Mouse (Mus musculus): ENCODE data around the gene Adssl1. TPM values are rescaled to one million over a fixed set of nuclear protein-coding genes. Genes with fewer than 3 reads are reported as not detected.

Gene Adssl1
- polyA plus RNA-seq (2015; fragmentation: Nextera tagmentation; extraction: Ambion mirVana) = 29.9 and 43.0 TPM in 2 replicates

DNA sequence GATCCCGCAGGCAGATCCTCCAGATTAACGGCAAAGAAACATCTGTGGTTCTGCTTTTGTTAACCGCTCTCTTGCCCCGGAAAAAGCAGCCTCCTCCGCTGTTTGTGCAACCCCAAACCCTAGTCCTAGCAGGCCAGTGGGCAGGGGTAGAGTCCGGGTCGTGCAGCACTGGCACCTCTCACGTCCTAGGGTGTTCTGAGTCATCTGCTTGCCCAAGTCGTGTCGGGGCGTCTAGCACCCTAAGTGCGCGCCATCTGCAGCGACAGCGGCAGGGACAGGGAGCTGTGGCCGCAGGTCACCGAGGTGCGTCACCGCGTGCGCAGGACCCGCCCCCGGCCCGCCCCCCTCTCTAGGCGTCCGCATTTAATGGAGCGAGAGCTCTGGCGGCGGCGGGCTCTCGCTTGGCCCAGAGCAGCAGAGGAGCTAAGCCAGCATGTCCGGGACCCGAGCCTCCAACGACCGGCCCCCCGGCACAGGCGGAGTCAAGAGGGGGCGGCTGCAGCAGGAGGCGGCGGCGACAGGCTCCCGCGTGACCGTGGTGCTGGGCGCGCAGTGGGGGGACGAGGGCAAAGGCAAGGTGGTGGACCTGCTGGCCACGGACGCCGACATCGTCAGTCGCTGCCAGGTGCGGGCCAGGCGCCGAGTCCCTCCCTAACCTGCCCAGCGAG, at the start of gene Adssl1:
Gene Adssl1 (plus strand): TSS at position 360 of the 668 bp plus-strand sequence.
- Histone ChIP-seq H3K27me3 (replicated peaks; ENCODE audit: insufficient read depth, low read length) (peaks cover 4% of the 10 kb centered on the region; the same call in 1 of the 2 replicates), H3K4me3 (ENCODE audit: low read depth, low read length) (peak within 1 kb of the TSS; percentile 45), H3K9me3 (ENCODE audit: low read length) (no peaks in the 10 kb centered on the region), H3K9ac (replicated peaks; ENCODE audit: low read depth) (peak within 1 kb of the TSS; percentile 29; the same call in 1 of the 2 replicates), H3K36me3 (ENCODE audit: insufficient read depth, low read length) (no peaks in the 10 kb centered on the region), H3K27ac (ENCODE audit: low read length) (peak within 1 kb of the TSS; percentile 72), H3K4me2 (replicated peaks; ENCODE audit: low read depth, low read length) (peak within 1 kb of the TSS; percentile 90), H3K4me1 (ENCODE audit: insufficient read depth, low read depth, low read length) (peaks cover 6% of the 10 kb centered on the region)
- DNase-seq (ENCODE audit: low spot score) (peak; percentile 83), ATAC-seq (peak; percentile 86)
- under 1% methylated on average over 41 of the region's 56 CpGs for WGBS
- no peak for TF ChIP-seq EP300 (IDR thresholded peaks at IDR 0.05)
- TF ChIP-seq CTCF (IDR thresholded peaks at IDR 0.05) = no peak

DNA sequence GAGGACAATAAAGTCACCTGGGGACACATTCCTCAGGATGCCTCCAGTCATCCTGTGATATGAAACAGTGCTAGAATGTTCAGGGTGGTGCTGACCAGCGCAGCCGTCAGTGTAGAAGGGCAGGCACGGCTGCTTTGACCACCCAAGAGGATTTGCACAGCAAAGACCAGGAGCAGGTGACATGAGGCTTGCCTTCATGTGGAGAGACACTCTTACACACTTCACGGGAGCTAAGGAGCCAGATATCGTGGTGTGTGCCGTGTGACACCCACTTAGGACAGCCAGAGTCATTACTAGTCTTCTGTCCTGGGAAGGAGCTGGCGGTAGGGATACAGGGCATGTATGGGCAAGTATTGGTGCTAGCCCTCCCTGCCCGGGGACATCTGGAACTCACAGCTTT, 49.7 kb upstream of the Adssl1 start:
- no peak overlapping the region for H3K4me2 ChIP-seq (replicated peaks; ENCODE audit: low read depth, low read length)
- H3K4me3 ChIP-seq (ENCODE audit: low read depth, low read length) = no peak overlapping the region
- H3K9ac ChIP-seq (replicated peaks; ENCODE audit: low read depth) = no peak overlapping the region
- TF ChIP-seq CTCF (IDR thresholded peaks at IDR 0.05) (no peak), EP300 (IDR thresholded peaks at IDR 0.05) (no peak)
- no peaks in the 10 kb centered on the region for H3K4me1 ChIP-seq (ENCODE audit: insufficient read depth, low read depth, low read length)
- 61% methylated on average over 8 of the region's 8 CpGs for WGBS
- DNase-seq (ENCODE audit: low spot score) = peak; percentile 54
- no peaks in the 10 kb centered on the region for H3K9me3 ChIP-seq (ENCODE audit: low read length)
- H3K27me3 ChIP-seq (replicated peaks; ENCODE audit: insufficient read depth, low read length) = no peaks in the 10 kb centered on the region
- no peaks in the 10 kb centered on the region for H3K36me3 ChIP-seq (ENCODE audit: insufficient read depth, low read length)
- H3K27ac ChIP-seq (ENCODE audit: low read length) = no peak overlapping the region
- ATAC-seq = peak; percentile 65

DNA sequence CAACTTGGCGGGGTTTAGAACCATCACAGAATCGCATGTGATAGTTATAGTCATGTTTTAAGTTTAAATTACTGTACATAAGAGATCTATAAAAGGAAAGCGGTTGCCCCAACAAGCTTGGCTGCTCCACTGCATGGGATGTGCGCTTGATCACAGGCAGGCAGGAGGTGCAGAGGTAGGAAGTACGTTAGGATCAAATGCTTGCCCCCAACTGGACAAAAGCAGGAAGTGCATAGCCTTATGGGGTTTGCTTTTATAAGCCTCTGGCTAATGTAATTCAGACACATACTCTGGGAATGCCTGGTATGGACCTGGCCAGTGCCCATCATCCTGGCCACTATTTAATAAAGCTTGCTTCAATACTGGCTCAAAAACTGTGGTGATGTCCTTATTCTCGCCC, 48.8 kb upstream of the Adssl1 start:
- H3K36me3 ChIP-seq (ENCODE audit: insufficient read depth, low read length) = no peaks in the 10 kb centered on the region
- 59% methylated on average over 6 of the region's 6 CpGs for WGBS
- no peak overlapping the region for H3K9ac ChIP-seq (replicated peaks; ENCODE audit: low read depth)
- no peak overlapping the region for H3K27ac ChIP-seq (ENCODE audit: low read length)
- no peak overlapping the region for H3K4me3 ChIP-seq (ENCODE audit: low read depth, low read length)
- no peak overlapping the region for H3K4me2 ChIP-seq (replicated peaks; ENCODE audit: low read depth, low read length)
- peaks cover 5% of the 10 kb centered on the region; the same call in 1 of the 2 replicates for H3K4me1 ChIP-seq (ENCODE audit: insufficient read depth, low read depth, low read length)
- no peak for ATAC-seq
- DNase-seq (ENCODE audit: low spot score) = no peak
- no peaks in the 10 kb centered on the region for H3K27me3 ChIP-seq (replicated peaks; ENCODE audit: insufficient read depth, low read length)
- no peak for TF ChIP-seq EP300 (IDR thresholded peaks at IDR 0.05)
- peak; percentile 59 for TF ChIP-seq CTCF (IDR thresholded peaks at IDR 0.05)
- H3K9me3 ChIP-seq (ENCODE audit: low read length) = no peaks in the 10 kb centered on the region

DNA sequence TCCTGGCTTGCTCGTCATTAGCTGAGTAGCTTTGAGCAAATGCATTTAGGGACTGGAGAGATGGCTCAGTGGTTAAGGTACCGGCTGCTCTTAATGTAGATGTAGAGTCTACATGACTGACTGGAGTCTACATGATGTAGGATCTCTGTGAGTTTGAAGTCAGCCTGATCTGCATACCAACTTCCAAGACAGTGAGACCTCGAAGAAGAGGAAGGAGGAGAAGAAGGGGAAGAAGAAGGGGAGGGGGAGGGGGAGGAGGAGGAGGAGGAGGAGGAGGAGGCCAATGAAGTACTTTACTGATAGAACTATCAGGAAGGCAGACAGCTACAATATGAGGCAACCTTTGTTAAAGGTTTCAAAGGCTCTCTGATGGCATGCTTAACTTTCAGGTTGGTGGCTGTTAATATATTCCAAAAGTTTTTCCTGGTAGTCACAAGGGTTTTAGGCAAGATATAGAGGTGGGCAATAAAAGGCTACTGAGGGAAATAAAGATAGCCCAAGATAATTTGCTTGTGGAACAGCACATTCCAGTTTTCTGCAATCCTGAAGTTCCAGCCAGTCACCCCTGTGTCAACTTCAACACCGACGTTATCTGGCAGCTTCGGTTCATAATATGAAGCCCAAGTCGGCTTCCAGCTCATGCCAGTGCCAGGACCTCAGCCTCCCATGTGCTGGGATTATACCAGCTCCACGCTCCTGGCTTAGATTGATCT, 44.4 kb upstream of the Adssl1 start:
- Histone ChIP-seq H3K9me3 (ENCODE audit: low read length) (no peaks in the 10 kb centered on the region), H3K4me3 (ENCODE audit: low read depth, low read length) (no peak overlapping the region), H3K27ac (ENCODE audit: low read length) (no peak overlapping the region), H3K4me2 (replicated peaks; ENCODE audit: low read depth, low read length) (no peak overlapping the region), H3K4me1 (ENCODE audit: insufficient read depth, low read depth, low read length) (peaks cover 19% of the 10 kb centered on the region; the same call in 1 of the 2 replicates), H3K9ac (replicated peaks; ENCODE audit: low read depth) (no peak overlapping the region), H3K27me3 (replicated peaks; ENCODE audit: insufficient read depth, low read length) (no peaks in the 10 kb centered on the region), H3K36me3 (ENCODE audit: insufficient read depth, low read length) (no peaks in the 10 kb centered on the region)
- TF ChIP-seq CTCF (IDR thresholded peaks at IDR 0.05) = no peak
- TF ChIP-seq EP300 (IDR thresholded peaks at IDR 0.05) = no peak
- DNase-seq (ENCODE audit: low spot score) = no peak
- WGBS = 55% methylated on average over 8 of the region's 8 CpGs
- no peak for ATAC-seq

DNA sequence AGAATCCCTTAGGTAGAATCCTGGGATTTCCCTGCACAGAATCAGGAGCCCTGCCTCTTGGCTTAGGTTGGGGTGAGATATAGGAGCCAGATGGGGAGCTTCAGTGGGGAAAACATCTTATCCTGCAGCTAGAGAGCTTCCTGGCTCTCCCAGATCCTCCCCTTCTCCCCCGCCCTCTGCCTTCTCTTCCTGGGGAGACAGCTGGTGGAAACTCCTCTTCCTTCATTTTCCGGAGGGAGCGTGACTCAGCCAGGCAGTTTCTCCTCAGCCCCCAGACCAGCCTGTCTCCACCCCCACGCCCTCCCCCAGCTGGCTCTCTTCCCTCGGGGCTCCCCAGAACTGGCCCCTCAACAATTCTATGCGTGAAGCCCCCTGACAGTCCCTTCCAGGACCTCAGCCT, 43.5 kb upstream of the Adssl1 start:
- TF ChIP-seq EP300 (IDR thresholded peaks at IDR 0.05) = no peak
- no peak for TF ChIP-seq CTCF (IDR thresholded peaks at IDR 0.05)
- H3K4me1 ChIP-seq (ENCODE audit: insufficient read depth, low read depth, low read length) = peaks cover 19% of the 10 kb centered on the region; the same call in 1 of the 2 replicates
- no peak overlapping the region for H3K4me3 ChIP-seq (ENCODE audit: low read depth, low read length)
- WGBS = 9% methylated on average over 6 of the region's 6 CpGs
- H3K27ac ChIP-seq (ENCODE audit: low read length) = peak overlapping the region; percentile 88
- H3K9ac ChIP-seq (replicated peaks; ENCODE audit: low read depth) = 0 out of 2 replicates have a peak overlapping the region, but pooled peaks have one; percentile 16
- peak; percentile 30 for ATAC-seq
- no peaks in the 10 kb centered on the region for H3K9me3 ChIP-seq (ENCODE audit: low read length)
- peak; percentile 74 for DNase-seq (ENCODE audit: low spot score)
- no peak overlapping the region; the same call in 1 of the 2 replicates for H3K4me2 ChIP-seq (replicated peaks; ENCODE audit: low read depth, low read length)
- no peaks in the 10 kb centered on the region for H3K27me3 ChIP-seq (replicated peaks; ENCODE audit: insufficient read depth, low read length)
- H3K36me3 ChIP-seq (ENCODE audit: insufficient read depth, low read length) = no peaks in the 10 kb centered on the region

DNA sequence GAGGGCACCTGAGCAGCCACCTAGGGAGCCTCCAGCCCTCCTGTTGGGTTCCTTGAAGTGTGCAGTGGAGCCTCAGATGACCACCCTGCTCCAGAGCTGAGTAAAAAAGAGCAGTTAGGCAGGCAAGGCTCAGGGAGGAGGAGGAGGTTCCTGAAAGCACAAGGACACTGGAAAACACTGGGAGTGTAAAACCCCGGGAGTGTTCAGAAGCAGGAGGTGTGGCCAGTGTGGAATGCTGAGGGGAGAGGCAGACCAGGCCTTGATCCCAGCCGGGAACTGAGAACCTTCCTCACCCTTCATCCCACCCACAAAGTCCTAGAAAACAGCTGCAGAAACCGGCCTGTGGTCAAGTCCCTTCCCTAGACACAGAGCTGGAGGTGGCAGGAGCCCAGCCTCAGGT, 43.1 kb upstream of the Adssl1 start:
- Histone ChIP-seq H3K4me1 (ENCODE audit: insufficient read depth, low read depth, low read length) (peaks cover 19% of the 10 kb centered on the region; the same call in 1 of the 2 replicates), H3K9me3 (ENCODE audit: low read length) (no peaks in the 10 kb centered on the region), H3K36me3 (ENCODE audit: insufficient read depth, low read length) (no peaks in the 10 kb centered on the region), H3K27me3 (replicated peaks; ENCODE audit: insufficient read depth, low read length) (no peaks in the 10 kb centered on the region), H3K9ac (replicated peaks; ENCODE audit: low read depth) (0 out of 2 replicates have a peak overlapping the region, but pooled peaks have one; percentile 16), H3K27ac (ENCODE audit: low read length) (peak overlapping the region; percentile 88), H3K4me2 (replicated peaks; ENCODE audit: low read depth, low read length) (no peak overlapping the region; the same call in 1 of the 2 replicates), H3K4me3 (ENCODE audit: low read depth, low read length) (no peak overlapping the region)
- WGBS = 13% methylated on average over 3 of the region's 3 CpGs
- DNase-seq (ENCODE audit: low spot score) (peak; percentile 89), ATAC-seq (peak; percentile 86)
- TF ChIP-seq EP300 (IDR thresholded peaks at IDR 0.05) = no peak
- no peak for TF ChIP-seq CTCF (IDR thresholded peaks at IDR 0.05)
